Comparison of ENCODE assay signal across 8 mouse cellular contexts in genomic region chr2:163719616-163720015, GRCm38 (mm10). TPM values are rescaled to one million over a fixed set of nuclear protein-coding genes. Genes with fewer than 3 reads are reported as not detected.
DNase-seq lines count a peak whose midpoint lies in the region; ATAC-seq and TF ChIP-seq lines count a peak whose summit lies in the region.

No protein-coding gene starts in this region.

- peak; percentile 28; the same call in 1 of the 2 replicates for ATAC-seq in lung, embryonic 15.5 days (ENCODE audit: borderline replicate concordance, extremely low read depth, low FRiP score, low TSS enrichment)
- peak; percentile 35; the same call in 1 of the 2 replicates for ATAC-seq in hindbrain, embryonic 14.5 days (ENCODE audit: low FRiP score)
- 0 out of 2 replicates have a peak, but pooled peaks have one; percentile 10 for ATAC-seq in midbrain, embryonic 16.5 days

- H3K4me3 ChIP-seq in gastrocnemius, adult 2 months: no peak overlapping the region
- no peak overlapping the region for H3K4me3 ChIP-seq in lung, embryonic 15.5 days
- no peak overlapping the region for H3K4me3 ChIP-seq in hindbrain, embryonic 14.5 days (replicated peaks; ENCODE audit: low read length)
- no peak overlapping the region for H3K4me3 ChIP-seq in midbrain, embryonic 16.5 days (ENCODE audit: low read depth, low read length)

- H3K27ac ChIP-seq in gastrocnemius, adult 2 months: peak overlapping the region; percentile 87
- H3K27ac ChIP-seq in lung, embryonic 15.5 days: no peak overlapping the region
- no peak overlapping the region for H3K27ac ChIP-seq in hindbrain, embryonic 14.5 days
- no peak overlapping the region for H3K27ac ChIP-seq in midbrain, embryonic 16.5 days (ENCODE audit: low read length)

- 54% methylated on average over 4 of the region's 4 CpGs for WGBS in lung, embryonic 15.5 days
- WGBS in hindbrain, embryonic 14.5 days: 43% methylated on average over 4 of the region's 4 CpGs
- 43% methylated on average over 4 of the region's 4 CpGs for WGBS in midbrain, embryonic 16.5 days

- peaks cover 8% of the 10 kb centered on the region; the same call in 1 of the 2 replicates for H3K4me1 ChIP-seq in lung, embryonic 15.5 days
- H3K4me1 ChIP-seq in hindbrain, embryonic 14.5 days (replicated peaks; ENCODE audit: control insufficient read depth, insufficient read depth, low read length): peaks cover 5% of the 10 kb centered on the region
- peaks cover 8% of the 10 kb centered on the region for H3K4me1 ChIP-seq in midbrain, embryonic 16.5 days (ENCODE audit: control insufficient read depth, insufficient read depth, low read length)

- intact Hi-C loops in gastrocnemius, adult 2 months (cut with DNase I): loop anchor here (1.0 to 10.0 kb wide), 2 partner anchors 117 to 185 kb away; partner anchors contain the start of gene Ttpal

- H3K9me3 ChIP-seq in lung, embryonic 15.5 days: no peaks in the 10 kb centered on the region
- H3K9me3 ChIP-seq in hindbrain, embryonic 14.5 days (ENCODE audit: control insufficient read depth, low read length): no peaks in the 10 kb centered on the region
- H3K9me3 ChIP-seq in midbrain, embryonic 16.5 days (replicated peaks; ENCODE audit: control insufficient read depth, low read length, poor library complexity, severe bottlenecking): no peaks in the 10 kb centered on the region

- no peak for DNase-seq in gastrocnemius, adult 2 months
- DNase-seq in gastrocnemius, adult 18-20 months (ENCODE audit: low spot score): no peak
- no peak for DNase-seq in lung, postnatal 36 days
- DNase-seq in hindbrain, embryonic 14.5 days (ENCODE audit: low spot score): no peak
- no peak for DNase-seq in spleen, adult 12 weeks (ENCODE audit: low spot score)
- DNase-seq in kidney, adult 8-10 months: no peak

- no peak overlapping the region for H3K4me2 ChIP-seq in lung, embryonic 15.5 days
- H3K4me2 ChIP-seq in hindbrain, embryonic 14.5 days (replicated peaks): no peak overlapping the region
- no peak overlapping the region for H3K4me2 ChIP-seq in midbrain, embryonic 16.5 days (ENCODE audit: low read length)

- H3K27me3 ChIP-seq in lung, embryonic 15.5 days: no peaks in the 10 kb centered on the region
- no peaks in the 10 kb centered on the region for H3K27me3 ChIP-seq in hindbrain, embryonic 14.5 days (ENCODE audit: control insufficient read depth, insufficient read depth, low read length)
- H3K27me3 ChIP-seq in midbrain, embryonic 16.5 days (ENCODE audit: control insufficient read depth, insufficient read depth, low read depth, low read length): no peaks in the 10 kb centered on the region

- TF ChIP-seq CTCF in gastrocnemius, adult 2 months (IDR thresholded peaks at IDR 0.05): no peak

- no peak overlapping the region for H3K9ac ChIP-seq in lung, embryonic 15.5 days
- no peak overlapping the region for H3K9ac ChIP-seq in hindbrain, embryonic 14.5 days
- no peak overlapping the region for H3K9ac ChIP-seq in midbrain, embryonic 16.5 days (ENCODE audit: low read depth, low read length)

- peaks cover 8% of the 10 kb centered on the region; the same call in 1 of the 2 replicates for H3K36me3 ChIP-seq in lung, embryonic 15.5 days
- peaks cover 9% of the 10 kb centered on the region; the same call in 1 of the 2 replicates for H3K36me3 ChIP-seq in hindbrain, embryonic 14.5 days (replicated peaks; ENCODE audit: control insufficient read depth, insufficient read depth)
- H3K36me3 ChIP-seq in midbrain, embryonic 16.5 days (ENCODE audit: control insufficient read depth, insufficient read depth, low read length): no peaks in the 10 kb centered on the region

RNA-seq across cellular contexts. Expression of gene Ada, which starts 30.4 kb away (rescaled TPM):
- under 1 TPM; 0.38 to 0.39 TPM for total RNA-seq in gastrocnemius, adult 2 months (2021)
- total RNA-seq in gastrocnemius, adult 18-20 months (2021): under 1 TPM; 0.26 to 0.43 TPM
- polyA plus RNA-seq in lung, embryonic 15.5 days (2015; fragmentation: Nextera tagmentation; extraction: Ambion mirVana): 9.4 and 11.4 TPM in 2 replicates
- polyA plus RNA-seq in hindbrain, embryonic 14.5 days (2014; fragmentation: Nextera tagmentation; extraction: Ambion mirVana): 3.0 and 3.3 TPM in 2 replicates
- polyA plus RNA-seq in midbrain, embryonic 16.5 days (2015; fragmentation: Nextera tagmentation; extraction: Ambion mirVana): 4.0 and 4.4 TPM in 2 replicates
